Mouse (Mus musculus) right cerebral cortex, postnatal 36 days (tissue): Measurements from ENCODE around the gene Ncbp1.
A peak's percentile ranks its signal among the peaks of the same experiment; 100 is the strongest.
"Not testable (repeated sequence)": the region's sequence is repeated elsewhere in the genome, so short reads cannot be mapped to it uniquely, and the experiment has no call there.

ENCODE experiments used
- DNase-seq, 2 experiments: peaks; one replicate each; pipeline ENCODE4 v3.0.0; 2022; ENCODE audit warnings: low spot score in 2 of 2, mixed read lengths in 1 of 2

Ncbp1 gene

GRCm38 (mm10) chr4:46129311-46130004 lies 9.0 kb upstream of the Ncbp1 start:
- no peak for DNase-seq

- DNase-seq, result no peak
Observed at GRCm38 (mm10) chr4:46130221-46130620, 8.2 kb upstream of the Ncbp1 start.

GRCm38 (mm10) chr4:46131791-46132190 lies 6.6 kb upstream of the Ncbp1 start:
- DNase-seq, result peak in 1 of 2 experiments; percentile 29

- no peak for DNase-seq
Observed at GRCm38 (mm10) chr4:46137629-46138286, 655 bp upstream of the Ncbp1 start.

- DNase-seq, result no peak
Observed at GRCm38 (mm10) chr4:46144323-46144722, 5.9 kb downstream of the Ncbp1 start.

GRCm38 (mm10) chr4:46146881-46147280 lies 8.5 kb downstream of the Ncbp1 start:
- DNase-seq, result no peak

GRCm38 (mm10) chr4:46151903-46152544 lies 13.6 kb downstream of the Ncbp1 start:
- no peak for DNase-seq

- no peak for DNase-seq
Observed at GRCm38 (mm10) chr4:46164027-46164426, 25.6 kb downstream of the Ncbp1 start.

GRCm38 (mm10) chr4:46165831-46166230 lies 27.4 kb downstream of the Ncbp1 start:
- no peak for DNase-seq

GRCm38 (mm10) chr4:46171761-46172160 lies 33.3 kb downstream of the Ncbp1 start:
- no peak for DNase-seq

- DNase-seq, result no peak
Observed at GRCm38 (mm10) chr4:46176313-46176712, 37.9 kb downstream of the Ncbp1 start.

- no peak for DNase-seq
Observed at GRCm38 (mm10) chr4:46177018-46177417, 38.6 kb downstream of the Ncbp1 start.

- DNase-seq, result no peak
Observed at GRCm38 (mm10) chr4:46177496-46177895, 39.1 kb downstream of the Ncbp1 start.

GRCm38 (mm10) chr4:46181168-46181567 lies 42.8 kb downstream of the Ncbp1 start:
- DNase-seq, result no peak

- DNase-seq, result no peak
Observed at GRCm38 (mm10) chr4:46182181-46182580, 43.8 kb downstream of the Ncbp1 start.

- no peak for DNase-seq
Observed at GRCm38 (mm10) chr4:46185423-46185822, 47.0 kb downstream of the Ncbp1 start.

- no peak for DNase-seq
Observed at GRCm38 (mm10) chr4:46185890-46186289, 47.5 kb downstream of the Ncbp1 start.

GRCm38 (mm10) chr4:46186466-46186865 lies 48.1 kb downstream of the Ncbp1 start:
- DNase-seq, result no peak

GRCm38 (mm10) chr4:46192011-46192410 lies 53.6 kb downstream of the Ncbp1 start:
- DNase-seq, result not testable (repeated sequence)

- DNase-seq, result peak; percentile 94 to 95
Observed at GRCm38 (mm10) chr4:46195781-46196487, 57.5 kb downstream of the Ncbp1 start, which contains the start of gene Xpa. Xpa (minus strand) TSS chr4:46196311.

GRCm38 (mm10) chr4:46196513-46196912 lies 58.1 kb downstream of the Ncbp1 start:
- DNase-seq, result no peak

- no peak for DNase-seq
Observed at GRCm38 (mm10) chr4:46198064-46198463, 59.7 kb downstream of the Ncbp1 start.
